Mouse (Mus musculus): ENCODE data around the gene Dync1i1.

DNA sequence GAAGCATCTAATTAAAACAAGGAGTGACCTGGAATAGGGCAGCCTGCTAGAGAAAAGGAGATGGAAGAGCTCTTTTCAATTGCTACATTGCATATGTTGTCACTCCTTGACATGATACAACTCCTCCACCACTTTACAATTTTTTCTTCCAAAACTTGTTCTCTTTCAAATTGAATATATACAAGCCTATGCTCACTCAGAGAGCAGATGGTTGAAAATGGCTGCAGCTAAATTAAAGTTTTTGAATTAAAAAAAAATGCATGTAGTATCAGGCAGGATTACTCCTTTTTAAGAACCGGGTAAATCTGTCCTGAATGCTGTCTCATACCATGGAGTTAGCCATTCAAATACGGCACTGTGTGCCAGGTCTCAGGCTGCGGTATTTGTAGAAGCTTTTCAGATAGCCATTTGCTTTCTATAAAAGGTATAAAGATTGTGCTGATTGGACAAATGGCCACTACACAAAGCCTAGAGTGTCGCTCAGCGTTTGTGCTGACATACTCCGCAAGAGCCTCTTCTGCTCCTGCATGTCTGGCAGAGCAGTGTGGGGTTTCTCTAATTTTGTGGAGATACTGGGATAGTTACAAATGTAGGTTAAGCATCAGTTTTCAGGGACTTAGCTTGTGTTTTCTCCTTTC lies 16.1 kb downstream of the Dync1i1 start:
- TF ChIP-seq CTCF (IDR thresholded peaks at IDR 0.05; ENCODE audit: borderline replicate concordance, insufficient read depth, low read length) (no peak), POLR2A (IDR thresholded peaks at IDR 0.05; ENCODE audit: low read depth, low read length) (no peak)
